Mouse (Mus musculus) ZHBTc4 (cell line): ENCODE measurements around the gene Ppfibp2.

Experiments used
- DNase-seq: peaks from one replicate; pipeline ENCODE4 v3.0.0-alpha.2; 2011; ENCODE audit warnings: low read depth, low spot score

Ppfibp2 gene

DNA sequence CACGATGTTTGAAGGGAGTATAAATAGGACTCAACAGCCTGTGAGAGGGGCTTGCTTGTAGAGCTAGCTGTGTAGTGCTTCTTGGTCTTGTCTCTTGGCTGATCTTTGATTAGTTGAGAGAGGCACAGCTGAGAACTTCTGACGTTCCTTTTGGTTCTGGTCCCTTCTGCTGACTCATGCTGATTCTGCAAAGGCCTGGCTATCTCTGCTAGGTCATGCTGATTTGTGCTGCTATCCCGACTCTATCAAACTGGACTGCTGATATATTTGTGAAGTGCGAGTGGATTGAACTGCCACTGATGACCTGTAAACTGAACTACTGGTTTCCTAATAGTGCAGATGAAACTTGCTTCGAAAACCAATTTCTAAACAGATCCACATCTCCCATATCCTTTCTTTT is 15.9 kb downstream of the Ppfibp2 start:
- DNase-seq, result no peak

GRCm38 (mm10) chr7:107618028-107618992 is 23.3 kb downstream of the Ppfibp2 start:
- DNase-seq, result peak; percentile 81

GRCm38 (mm10) chr7:107619225-107619624 is 24.2 kb downstream of the Ppfibp2 start:
- DNase-seq, result no peak

DNA sequence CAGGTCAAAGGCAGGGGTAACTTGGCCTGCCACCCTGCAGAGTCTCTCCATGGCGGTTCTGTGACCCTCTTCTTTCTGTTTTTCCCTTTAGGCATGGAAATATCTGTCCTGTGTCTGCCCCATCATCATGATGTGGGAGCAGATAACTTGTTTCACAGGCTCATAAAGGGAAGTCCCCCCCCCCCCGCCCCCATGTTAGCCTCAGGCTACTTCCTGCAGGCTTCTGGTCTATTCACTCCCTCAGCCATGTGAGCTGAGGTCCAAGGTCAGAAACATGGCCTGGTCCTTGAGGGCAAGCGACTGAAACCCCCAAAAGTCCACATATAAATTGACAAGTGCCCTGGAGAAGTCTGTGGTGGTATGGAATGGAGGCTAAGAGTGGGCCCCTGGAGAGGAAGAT is 25.1 kb downstream of the Ppfibp2 start:
- DNase-seq, result no peak

DNA sequence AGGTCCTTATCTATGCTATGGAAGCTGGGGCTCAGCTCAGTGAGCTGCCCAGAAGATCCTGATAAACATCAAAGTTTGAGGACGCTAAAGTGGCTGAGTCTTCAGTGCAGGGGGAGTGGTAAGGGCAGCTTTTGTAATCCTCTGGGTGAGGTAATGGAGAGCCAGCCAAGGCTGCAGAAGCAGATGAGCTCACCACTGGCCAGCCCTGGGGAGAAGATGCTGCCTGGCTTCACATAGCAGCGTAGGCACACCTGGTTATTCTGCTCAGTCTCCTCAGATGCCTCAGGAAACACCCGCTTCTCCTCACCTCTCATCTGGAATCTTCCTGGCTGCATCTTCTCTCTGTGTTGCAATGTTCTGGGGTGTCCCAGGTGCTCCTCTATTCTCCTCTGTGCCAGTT is 29.4 kb downstream of the Ppfibp2 start:
- DNase-seq, result no peak

- no peak for DNase-seq
Observed at GRCm38 (mm10) chr7:107625061-107625460, 30.1 kb downstream of the Ppfibp2 start, which contains the start of gene 5330417H12Rik. Gene 5330417H12Rik, minus strand, starts transcription at chr7:107625161.

- no peak for DNase-seq
Observed at GRCm38 (mm10) chr7:107625781-107626180, 30.8 kb downstream of the Ppfibp2 start.

DNA sequence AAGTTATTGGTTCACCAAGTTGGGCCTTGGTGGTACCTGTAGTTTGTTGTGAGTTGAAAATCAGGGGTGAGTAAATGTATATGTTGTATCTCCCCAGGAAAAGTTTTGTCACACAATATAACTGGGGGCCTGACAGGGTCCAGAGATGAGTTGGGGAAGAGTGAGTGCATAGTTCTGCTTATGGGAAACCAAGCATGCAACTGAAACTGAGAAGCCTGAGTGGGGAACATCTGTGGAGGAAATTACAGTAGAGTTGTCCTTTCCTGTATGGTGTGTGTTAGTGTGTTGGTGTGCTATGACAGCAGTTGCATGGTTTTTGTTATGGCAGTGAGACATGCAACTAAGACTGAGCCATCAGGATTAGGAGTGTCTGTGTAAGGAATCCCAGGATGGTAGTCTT is 33.4 kb downstream of the Ppfibp2 start:
- no peak for DNase-seq

- DNase-seq, result no peak
Observed at GRCm38 (mm10) chr7:107633201-107633600, 38.2 kb downstream of the Ppfibp2 start.

- no peak for DNase-seq
Observed at GRCm38 (mm10) chr7:107637398-107637797, 42.4 kb downstream of the Ppfibp2 start.

- no peak for DNase-seq
Observed at GRCm38 (mm10) chr7:107638026-107638425, 43.0 kb downstream of the Ppfibp2 start.

- DNase-seq, result no peak
Observed at GRCm38 (mm10) chr7:107642586-107643275, 47.7 kb downstream of the Ppfibp2 start.

DNA sequence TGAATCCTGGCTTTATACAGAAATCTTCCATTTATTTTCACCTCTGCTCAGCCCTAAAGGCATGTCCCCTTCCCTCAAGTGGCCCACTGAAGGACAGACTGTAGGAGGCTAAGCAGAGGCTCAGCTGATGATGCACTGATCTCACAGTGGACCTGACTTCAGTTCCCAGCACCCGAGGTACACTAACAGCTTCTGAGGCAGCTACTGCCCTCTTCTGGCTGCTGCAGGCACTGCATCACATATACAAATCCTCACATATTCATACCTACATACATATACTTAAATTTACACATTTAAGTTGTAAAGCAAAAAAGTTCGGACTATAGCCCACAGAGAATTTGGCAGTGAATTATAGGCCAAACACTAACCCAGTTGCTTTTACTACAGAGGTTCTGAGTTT is 50.0 kb downstream of the Ppfibp2 start:
- DNase-seq, result peak; percentile 47

GRCm38 (mm10) chr7:107648937-107649688 is 54.1 kb downstream of the Ppfibp2 start:
- no peak for DNase-seq

DNA sequence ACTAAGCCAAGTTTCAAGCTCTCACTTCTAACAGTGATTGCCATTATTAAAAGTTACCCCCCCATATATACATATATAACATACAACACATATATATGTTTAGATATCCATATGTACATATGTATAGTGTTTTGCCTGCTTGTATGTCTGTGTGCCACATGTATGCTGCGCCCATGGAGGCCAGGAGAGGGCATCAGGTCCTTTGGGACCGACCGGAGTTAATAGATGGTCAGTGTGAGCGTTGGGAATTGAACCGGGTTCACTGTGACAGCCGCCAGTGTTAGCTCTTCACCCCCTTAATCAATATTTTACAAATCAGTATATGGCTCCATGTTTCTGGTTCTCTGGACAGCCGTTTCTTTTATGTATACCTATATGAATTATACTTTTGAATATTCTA is 55.0 kb downstream of the Ppfibp2 start:
- DNase-seq, result no peak

- no peak for DNase-seq
Observed at GRCm38 (mm10) chr7:107651821-107652220, 56.8 kb downstream of the Ppfibp2 start.

DNA sequence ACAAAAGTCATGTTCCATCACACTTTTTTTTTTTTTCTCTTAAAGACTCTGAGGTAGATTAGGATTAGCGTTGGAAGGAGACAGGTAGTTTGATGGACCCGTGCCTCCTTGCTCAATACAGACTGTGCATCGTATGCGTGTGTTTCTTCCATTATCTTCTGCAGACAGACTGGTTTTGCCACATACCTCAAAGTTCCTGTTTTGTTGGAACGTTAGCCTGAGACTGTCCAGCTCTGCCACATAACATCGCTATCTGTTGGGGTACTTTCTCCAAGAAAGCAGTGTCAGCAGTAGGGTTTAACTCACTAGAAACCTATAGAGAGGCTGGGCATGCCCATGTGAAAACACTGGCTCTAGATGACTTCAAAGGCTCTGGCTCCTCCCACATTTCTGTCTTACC is 61.4 kb downstream of the Ppfibp2 start:
- DNase-seq, result no peak

- DNase-seq, result no peak
Observed at GRCm38 (mm10) chr7:107659186-107659918, 64.3 kb downstream of the Ppfibp2 start.

- peak; percentile 85 for DNase-seq
Observed at GRCm38 (mm10) chr7:107661189-107661842, 66.3 kb downstream of the Ppfibp2 start.

DNA sequence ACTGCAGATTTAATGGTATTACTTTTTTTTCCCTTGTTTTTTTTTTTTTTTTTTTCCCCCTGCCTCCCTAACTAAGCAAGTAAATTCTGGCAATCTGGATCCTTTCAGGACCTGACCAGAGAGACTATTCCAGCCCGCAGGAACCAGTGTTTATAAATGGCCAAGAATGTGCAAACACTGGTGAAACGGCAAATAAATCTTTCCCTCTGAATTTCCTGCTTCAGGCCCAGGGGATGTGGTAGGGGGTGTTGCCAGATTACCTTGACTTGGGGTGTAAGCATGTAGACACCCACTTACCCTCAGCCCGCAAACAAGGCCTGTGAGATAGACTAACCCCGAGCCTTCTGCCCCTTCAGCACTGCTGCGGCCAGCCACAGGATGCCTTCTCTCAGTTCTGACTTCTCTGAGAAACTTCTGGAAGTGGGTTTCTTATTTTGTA is 66.9 kb downstream of the Ppfibp2 start:
- no peak for DNase-seq

DNA sequence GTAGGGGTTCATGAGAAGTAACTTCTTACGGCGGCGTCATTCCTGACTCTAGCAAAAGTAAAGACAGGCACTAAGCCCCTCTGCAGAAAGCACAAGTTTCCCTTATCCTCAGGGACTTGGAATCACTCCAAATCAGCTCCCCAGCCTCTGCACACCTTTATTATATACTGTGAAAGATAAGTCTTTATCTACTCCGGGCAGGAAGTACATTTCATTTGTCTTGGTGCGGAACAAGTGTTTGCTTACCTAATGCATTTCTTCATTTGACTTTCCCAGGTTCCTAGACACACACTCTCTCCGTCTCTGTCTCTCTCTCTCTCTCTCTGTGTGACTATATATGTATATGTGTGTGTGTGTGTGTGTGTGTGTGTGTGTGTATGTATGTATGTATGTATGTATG is 68.6 kb downstream of the Ppfibp2 start:
- DNase-seq, result no peak
